Mouse (Mus musculus): ENCODE results near the gene Pkp4.

DNA sequence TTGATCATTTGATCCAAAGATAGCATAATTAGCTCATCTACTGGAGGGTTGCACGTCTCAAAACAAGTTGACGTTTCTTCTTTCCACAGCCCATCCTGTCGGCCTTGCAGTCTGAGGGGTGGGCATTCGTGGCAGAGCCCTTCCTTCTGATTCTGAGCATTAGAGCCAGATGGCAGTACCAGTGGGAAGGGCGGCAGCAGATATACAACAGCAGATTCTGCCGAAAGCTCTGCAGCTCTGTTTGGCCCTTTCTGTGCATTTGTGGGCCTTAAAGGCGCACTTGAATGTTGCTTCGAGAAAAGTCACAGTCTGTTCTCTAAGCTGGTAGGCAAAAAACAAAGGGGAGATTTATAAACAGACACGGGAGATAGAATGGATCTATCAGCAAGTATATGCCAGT, 170.4 kb downstream of the Pkp4 start:
- no peak for TF ChIP-seq CTCF (IDR thresholded peaks at IDR 0.05; ENCODE audit: low read depth, low read length)
- TF ChIP-seq POLR2A (IDR thresholded peaks at IDR 0.05; ENCODE audit: extremely low read depth, insufficient read depth, low read length) = no peak

Data from liver, adult 2 months (tissue).